Mouse (Mus musculus) heart, adult 2 months (tissue): Measurements from ENCODE around the gene Utf1.

ENCODE experiments used
- CTCF ChIP-seq: fragments of 200-600 bp; IDR thresholded peaks from 2 replicates; pipeline ENCODE4 v1.8.1; 2022; ENCODE audit warnings: antibody characterized with exemption, mild to moderate bottlenecking, moderate library complexity
- EP300 ChIP-seq: fragments of 200-500 bp; IDR thresholded peaks from 2 replicates; pipeline ENCODE4 v1.6.1; 2011; ENCODE audit warnings: low read depth, low read length, control low read depth; ENCODE audit not compliant: insufficient read depth
- POLR2A ChIP-seq: fragments of 200-500 bp; IDR thresholded peaks from 2 replicates; pipeline ENCODE4 v1.6.1; 2011; ENCODE audit warnings: mild to moderate bottlenecking, low read depth, low read length, control low read depth; ENCODE audit not compliant: insufficient read depth

GRCm38 (mm10) chr7:139945516-139945915 lies 1.9 kb downstream of the Utf1 start:
- TF ChIP-seq POLR2A (no peak), EP300 (no peak), CTCF (no peak)
